Mouse (Mus musculus): ENCODE results near the gene Vapb. TPM values are rescaled to one million over a fixed set of nuclear protein-coding genes. Genes with fewer than 3 reads are reported as not detected.

Gene Vapb
- polyA plus RNA-seq, 1 experiment from 2014 or later: 20.3 TPM

- no peak overlapping the region for H3K4me3 ChIP-seq (replicated peaks; ENCODE audit: low read length)
- no peaks in the 10 kb centered on the region for H3K27me3 ChIP-seq (replicated peaks; ENCODE audit: control insufficient read depth, insufficient read depth, low read length)
- 0 out of 2 replicates have a peak overlapping the region, but pooled peaks have one; percentile 15 for H3K27ac ChIP-seq (ENCODE audit: low read length)
- H3K9ac ChIP-seq (replicated peaks; ENCODE audit: low read depth, low read length): no peak overlapping the region
- no peak overlapping the region for H3K4me2 ChIP-seq (ENCODE audit: low read length)
- H3K4me1 ChIP-seq (replicated peaks; ENCODE audit: control insufficient read depth, insufficient read depth, low read length): peaks cover 34% of the 10 kb centered on the region
- peaks cover 5% of the 10 kb centered on the region for H3K36me3 ChIP-seq (ENCODE audit: control insufficient read depth, insufficient read depth)
- H3K9me3 ChIP-seq (ENCODE audit: control insufficient read depth, low read length): no peaks in the 10 kb centered on the region
- 10% methylated on average over 9 of the region's 9 CpGs for WGBS
- ATAC-seq: no peak
These were observed 38.8 kb downstream of the Vapb start for GRCm38 (mm10) chr2:173776108-173776507.

GRCm38 (mm10) chr2:173780931-173781330 is 43.6 kb downstream of the Vapb start:
- H3K9me3 ChIP-seq (ENCODE audit: control insufficient read depth, low read length): peaks cover 9% of the 10 kb centered on the region
- peak; percentile 66 for ATAC-seq
- H3K4me2 ChIP-seq (ENCODE audit: low read length): no peak overlapping the region
- 52% methylated on average over 5 of the region's 5 CpGs for WGBS
- peaks cover 17% of the 10 kb centered on the region for H3K36me3 ChIP-seq (ENCODE audit: control insufficient read depth, insufficient read depth)
- no peaks in the 10 kb centered on the region for H3K27me3 ChIP-seq (replicated peaks; ENCODE audit: control insufficient read depth, insufficient read depth, low read length)
- no peak overlapping the region for H3K4me3 ChIP-seq (replicated peaks; ENCODE audit: low read length)
- H3K4me1 ChIP-seq (replicated peaks; ENCODE audit: control insufficient read depth, insufficient read depth, low read length): peaks cover 8% of the 10 kb centered on the region
- no peak overlapping the region for H3K27ac ChIP-seq (ENCODE audit: low read length)
- H3K9ac ChIP-seq (replicated peaks; ENCODE audit: low read depth, low read length): no peak overlapping the region

GRCm38 (mm10) chr2:173784366-173784765 is 47.1 kb downstream of the Vapb start:
- Histone ChIP-seq H3K9me3 (ENCODE audit: control insufficient read depth, low read length) (peaks cover 9% of the 10 kb centered on the region), H3K27ac (ENCODE audit: low read length) (no peak overlapping the region), H3K4me3 (replicated peaks; ENCODE audit: low read length) (no peak overlapping the region), H3K36me3 (ENCODE audit: control insufficient read depth, insufficient read depth) (peaks cover 12% of the 10 kb centered on the region), H3K4me2 (ENCODE audit: low read length) (no peak overlapping the region), H3K9ac (replicated peaks; ENCODE audit: low read depth, low read length) (no peak overlapping the region), H3K4me1 (replicated peaks; ENCODE audit: control insufficient read depth, insufficient read depth, low read length) (peaks cover 5% of the 10 kb centered on the region), H3K27me3 (replicated peaks; ENCODE audit: control insufficient read depth, insufficient read depth, low read length) (no peaks in the 10 kb centered on the region)
- WGBS: 89% methylated on average over 3 of the region's 3 CpGs
- ATAC-seq: no peak

GRCm38 (mm10) chr2:173784884-173785283 is 47.6 kb downstream of the Vapb start:
- no peak for ATAC-seq
- Histone ChIP-seq H3K27me3 (replicated peaks; ENCODE audit: control insufficient read depth, insufficient read depth, low read length) (no peaks in the 10 kb centered on the region), H3K9me3 (ENCODE audit: control insufficient read depth, low read length) (peaks cover 9% of the 10 kb centered on the region), H3K27ac (ENCODE audit: low read length) (no peak overlapping the region), H3K4me2 (ENCODE audit: low read length) (no peak overlapping the region), H3K9ac (replicated peaks; ENCODE audit: low read depth, low read length) (no peak overlapping the region), H3K4me3 (replicated peaks; ENCODE audit: low read length) (no peak overlapping the region), H3K4me1 (replicated peaks; ENCODE audit: control insufficient read depth, insufficient read depth, low read length) (peaks cover 6% of the 10 kb centered on the region), H3K36me3 (ENCODE audit: control insufficient read depth, insufficient read depth) (peaks cover 12% of the 10 kb centered on the region)
- WGBS: 86% methylated on average over 6 of the region's 6 CpGs

GRCm38 (mm10) chr2:173789945-173790804 is 52.9 kb downstream of the Vapb start:
- peak overlapping the region; percentile 12; the same call in 1 of the 2 replicates for H3K27ac ChIP-seq (ENCODE audit: low read length)
- WGBS: 9% methylated on average over 23 of the region's 23 CpGs
- H3K27me3 ChIP-seq (replicated peaks; ENCODE audit: control insufficient read depth, insufficient read depth, low read length): no peaks in the 10 kb centered on the region
- no peaks in the 10 kb centered on the region for H3K9me3 ChIP-seq (ENCODE audit: control insufficient read depth, low read length)
- no peaks in the 10 kb centered on the region for H3K36me3 ChIP-seq (ENCODE audit: control insufficient read depth, insufficient read depth)
- H3K4me2 ChIP-seq (ENCODE audit: low read length): no peak overlapping the region
- 0 out of 2 replicates have a peak overlapping the region, but pooled peaks have one; percentile 20 for H3K9ac ChIP-seq (replicated peaks; ENCODE audit: low read depth, low read length)
- peaks cover 22% of the 10 kb centered on the region for H3K4me1 ChIP-seq (replicated peaks; ENCODE audit: control insufficient read depth, insufficient read depth, low read length)
- no peak overlapping the region for H3K4me3 ChIP-seq (replicated peaks; ENCODE audit: low read length)
- ATAC-seq: peak; percentile 46

GRCm38 (mm10) chr2:173791904-173792757 is 54.8 kb downstream of the Vapb start:
- 56% methylated on average over 20 of the region's 20 CpGs for WGBS
- H3K9ac ChIP-seq (replicated peaks; ENCODE audit: low read depth, low read length): no peak overlapping the region
- ATAC-seq: peak; percentile 9; the same call in 1 of the 2 replicates
- H3K4me1 ChIP-seq (replicated peaks; ENCODE audit: control insufficient read depth, insufficient read depth, low read length): peaks cover 26% of the 10 kb centered on the region
- H3K4me2 ChIP-seq (ENCODE audit: low read length): no peak overlapping the region
- no peak overlapping the region for H3K4me3 ChIP-seq (replicated peaks; ENCODE audit: low read length)
- H3K27ac ChIP-seq (ENCODE audit: low read length): no peak overlapping the region
- H3K9me3 ChIP-seq (ENCODE audit: control insufficient read depth, low read length): no peaks in the 10 kb centered on the region
- H3K36me3 ChIP-seq (ENCODE audit: control insufficient read depth, insufficient read depth): no peaks in the 10 kb centered on the region
- H3K27me3 ChIP-seq (replicated peaks; ENCODE audit: control insufficient read depth, insufficient read depth, low read length): no peaks in the 10 kb centered on the region

- H3K4me1 ChIP-seq (replicated peaks; ENCODE audit: control insufficient read depth, insufficient read depth, low read length): peaks cover 26% of the 10 kb centered on the region
- no peaks in the 10 kb centered on the region for H3K27me3 ChIP-seq (replicated peaks; ENCODE audit: control insufficient read depth, insufficient read depth, low read length)
- no peaks in the 10 kb centered on the region for H3K36me3 ChIP-seq (ENCODE audit: control insufficient read depth, insufficient read depth)
- 96% methylated on average over 12 of the region's 12 CpGs for WGBS
- no peak for ATAC-seq
- no peaks in the 10 kb centered on the region for H3K9me3 ChIP-seq (ENCODE audit: control insufficient read depth, low read length)
- H3K27ac ChIP-seq (ENCODE audit: low read length): no peak overlapping the region
- no peak overlapping the region for H3K4me3 ChIP-seq (replicated peaks; ENCODE audit: low read length)
- H3K4me2 ChIP-seq (ENCODE audit: low read length): no peak overlapping the region
- no peak overlapping the region for H3K9ac ChIP-seq (replicated peaks; ENCODE audit: low read depth, low read length)
These were observed 56.7 kb downstream of the Vapb start for GRCm38 (mm10) chr2:173794018-173794417.

GRCm38 (mm10) chr2:173794531-173795510 is 57.5 kb downstream of the Vapb start:
- no peaks in the 10 kb centered on the region for H3K9me3 ChIP-seq (ENCODE audit: control insufficient read depth, low read length)
- peaks cover 26% of the 10 kb centered on the region for H3K4me1 ChIP-seq (replicated peaks; ENCODE audit: control insufficient read depth, insufficient read depth, low read length)
- H3K27me3 ChIP-seq (replicated peaks; ENCODE audit: control insufficient read depth, insufficient read depth, low read length): no peaks in the 10 kb centered on the region
- no peak for ATAC-seq
- no peak overlapping the region for H3K27ac ChIP-seq (ENCODE audit: low read length)
- no peak overlapping the region for H3K4me2 ChIP-seq (ENCODE audit: low read length)
- WGBS: 89% methylated on average over 21 of the region's 21 CpGs
- H3K4me3 ChIP-seq (replicated peaks; ENCODE audit: low read length): no peak overlapping the region
- H3K9ac ChIP-seq (replicated peaks; ENCODE audit: low read depth, low read length): no peak overlapping the region
- H3K36me3 ChIP-seq (ENCODE audit: control insufficient read depth, insufficient read depth): no peaks in the 10 kb centered on the region

Measured in forebrain, embryonic 16.5 days (tissue).